Mouse (Mus musculus): ENCODE results near the gene Rps11.

DNA sequence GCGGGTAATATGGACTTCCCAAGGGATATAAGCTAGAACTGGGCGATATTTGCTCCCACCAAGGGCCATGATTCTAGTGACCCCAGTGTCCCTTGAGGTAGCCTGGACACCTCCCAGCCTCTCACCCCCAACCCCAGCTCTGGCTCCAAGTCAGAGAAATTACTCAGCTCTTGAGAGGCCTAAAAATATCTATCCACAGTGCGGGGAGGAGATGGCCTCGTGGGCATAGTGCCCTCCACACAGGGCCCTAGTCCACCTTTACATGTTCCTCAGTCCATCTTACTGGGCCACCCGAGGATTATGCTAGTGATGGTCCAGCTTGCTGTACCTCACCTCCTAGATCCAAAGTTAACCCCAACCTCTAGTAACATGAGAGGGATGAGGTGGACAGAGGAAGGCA, 40.6 kb upstream of the Rps11 start:
- TF ChIP-seq CTCF (IDR thresholded peaks at IDR 0.05; ENCODE audit: low read depth, low read length) (no peak), POLR2A (IDR thresholded peaks at IDR 0.05; ENCODE audit: borderline replicate concordance, low read depth, low read length) (no peak)

All from bone marrow macrophage, adult 2 months (primary cell).